Mouse (Mus musculus): Measurements from ENCODE around the gene Srsf4.

DNA sequence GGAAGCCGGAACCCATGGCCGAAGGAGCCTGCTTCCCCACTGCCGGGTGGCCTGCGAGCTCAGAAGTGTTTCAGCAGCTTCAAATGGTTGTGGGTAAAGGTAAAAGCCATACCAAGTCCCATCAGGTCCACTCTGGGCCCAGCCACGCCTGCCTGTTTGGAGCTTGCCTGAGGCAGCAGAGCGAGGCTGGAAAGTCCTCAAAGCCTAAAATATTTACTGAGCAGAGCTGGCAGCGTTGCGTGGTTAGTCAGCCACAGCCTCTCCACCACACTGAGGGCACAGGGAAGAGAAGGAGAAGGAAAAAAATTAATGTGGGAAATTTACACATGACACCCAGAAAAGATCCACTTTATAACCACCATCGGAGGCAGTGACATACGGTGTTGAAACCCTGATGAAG, 40.1 kb downstream of the Srsf4 start:
- TF ChIP-seq CTCF (IDR thresholded peaks at IDR 0.05; ENCODE audit: low read depth, low read length) (no peak), GATA1 (IDR thresholded peaks at IDR 0.05; ENCODE audit: borderline replicate concordance, low read length) (no peak), TAL1 (conservative IDR thresholded peaks at IDR 0.05; ENCODE audit: low read depth, low read length) (no peak), POLR2AphosphoS5 (IDR thresholded peaks at IDR 0.05; ENCODE audit: insufficient replicate concordance, low read depth, low read length) (no peak), GATA2 (IDR thresholded peaks at IDR 0.05; ENCODE audit: borderline replicate concordance, low read depth, low read length) (no peak)

All from G1E (cell line).